Mouse (Mus musculus): ENCODE results near the gene Retreg1. TPM values are rescaled to one million over a fixed set of nuclear protein-coding genes. Genes with fewer than 3 reads are reported as not detected.

The Retreg1 gene
- polyA plus RNA-seq, 1 experiment: 32.8 TPM

GRCm38 (mm10) chr15:25904435-25905021 is 61.5 kb downstream of the Retreg1 start:
- H3K27me3 ChIP-seq (ENCODE audit: control insufficient read depth, insufficient read depth, insufficient read length): no peaks in the 10 kb centered on the region
- H3K4me2 ChIP-seq (ENCODE audit: low read depth): peak overlapping the region; percentile 37
- H3K36me3 ChIP-seq (ENCODE audit: control insufficient read depth, insufficient read depth): no peaks in the 10 kb centered on the region
- no peak overlapping the region for H3K4me3 ChIP-seq
- TF ChIP-seq SRF (IDR thresholded peaks at IDR 0.05; ENCODE audit: control insufficient read depth, insufficient read length, low read depth): no peak
- TF ChIP-seq MAX (IDR thresholded peaks at IDR 0.05; ENCODE audit: low read depth): no peak
- TF ChIP-seq USF1 (IDR thresholded peaks at IDR 0.05; ENCODE audit: low read depth): peak; percentile 66
- no peak overlapping the region for H3ac ChIP-seq (ENCODE audit: control insufficient read depth, insufficient read length)
- H3K79me2 ChIP-seq (ENCODE audit: control insufficient read depth, insufficient read depth): peaks cover 35% of the 10 kb centered on the region

GRCm38 (mm10) chr15:25909783-25910494 is 67.0 kb downstream of the Retreg1 start:
- TF ChIP-seq SRF (IDR thresholded peaks at IDR 0.05; ENCODE audit: control insufficient read depth, insufficient read length, low read depth) (no peak), E2F4 (IDR thresholded peaks at IDR 0.05; ENCODE audit: insufficient read depth) (no peak), POLR2AphosphoS2 (IDR thresholded peaks at IDR 0.05; ENCODE audit: insufficient read length, low read depth) (no peak), USF1 (IDR thresholded peaks at IDR 0.05; ENCODE audit: low read depth) (no peak), MYOD1 (IDR thresholded peaks at IDR 0.05; ENCODE audit: control insufficient read depth in 1 of 3, insufficient read length in 2 of 3, low read depth in 2 of 3) (no peak), MAX (IDR thresholded peaks at IDR 0.05; ENCODE audit: low read depth) (no peak)
- Histone ChIP-seq H3ac (ENCODE audit: control insufficient read depth, insufficient read length) (no peak overlapping the region), H3K27me3 (ENCODE audit: control insufficient read depth, insufficient read depth, insufficient read length) (no peaks in the 10 kb centered on the region), H3K79me2 (ENCODE audit: control insufficient read depth, insufficient read depth) (peaks cover 56% of the 10 kb centered on the region), H3K36me3 (ENCODE audit: control insufficient read depth, insufficient read depth) (no peaks in the 10 kb centered on the region), H3K4me2 (ENCODE audit: low read depth) (no peak overlapping the region), H3K4me3 (no peak overlapping the region)

GRCm38 (mm10) chr15:25910495-25910865 is 67.5 kb downstream of the Retreg1 start:
- no peaks in the 10 kb centered on the region for H3K36me3 ChIP-seq (ENCODE audit: control insufficient read depth, insufficient read depth)
- H3K4me2 ChIP-seq (ENCODE audit: low read depth): no peak overlapping the region
- TF ChIP-seq MYOG (IDR thresholded peaks at IDR 0.05; ENCODE audit: control insufficient read depth in 1 of 3, insufficient read depth in 1 of 3, insufficient read length in 2 of 3, low read depth in 2 of 3): no peak
- no peak for TF ChIP-seq TCF12 (IDR thresholded peaks at IDR 0.05; ENCODE audit: insufficient read depth, poor library complexity, severe bottlenecking)
- no peak for TF ChIP-seq POLR2AphosphoS2 (IDR thresholded peaks at IDR 0.05; ENCODE audit: insufficient read length, low read depth)
- TF ChIP-seq TCF3 (IDR thresholded peaks at IDR 0.05; ENCODE audit: insufficient read length, low read depth): no peak
- no peak for TF ChIP-seq SRF (IDR thresholded peaks at IDR 0.05; ENCODE audit: control insufficient read depth, insufficient read length, low read depth)
- TF ChIP-seq MYOD1 (IDR thresholded peaks at IDR 0.05; ENCODE audit: control insufficient read depth in 1 of 3, insufficient read length in 2 of 3, low read depth in 2 of 3): no peak
- TF ChIP-seq E2F4 (IDR thresholded peaks at IDR 0.05; ENCODE audit: insufficient read depth): no peak
- no peak for TF ChIP-seq REST (IDR thresholded peaks at IDR 0.05; ENCODE audit: insufficient read depth, insufficient read length)
- TF ChIP-seq POLR2A (IDR thresholded peaks at IDR 0.05; ENCODE audit: insufficient read length, low read depth): no peak
- TF ChIP-seq USF1 (IDR thresholded peaks at IDR 0.05; ENCODE audit: low read depth): no peak
- no peak for TF ChIP-seq CEBPB (IDR thresholded peaks at IDR 0.05; ENCODE audit: insufficient read depth, poor library complexity, severe bottlenecking)
- TF ChIP-seq MAX (IDR thresholded peaks at IDR 0.05; ENCODE audit: low read depth): no peak
- H3ac ChIP-seq (ENCODE audit: control insufficient read depth, insufficient read length): no peak overlapping the region
- no peak overlapping the region for H3K4me3 ChIP-seq
- H3K79me2 ChIP-seq (ENCODE audit: control insufficient read depth, insufficient read depth): peaks cover 56% of the 10 kb centered on the region
- H3K27me3 ChIP-seq (ENCODE audit: control insufficient read depth, insufficient read depth, insufficient read length): no peaks in the 10 kb centered on the region

- no peak overlapping the region for H3ac ChIP-seq (ENCODE audit: control insufficient read depth, insufficient read length)
- H3K4me3 ChIP-seq: no peak overlapping the region
- no peak overlapping the region for H3K4me2 ChIP-seq (ENCODE audit: low read depth)
Observed at GRCm38 (mm10) chr15:25910924-25911323, 67.9 kb downstream of the Retreg1 start.

GRCm38 (mm10) chr15:25912911-25913310 is 69.9 kb downstream of the Retreg1 start:
- no peak for TF ChIP-seq MYOG (IDR thresholded peaks at IDR 0.05; ENCODE audit: control insufficient read depth in 1 of 3, insufficient read depth in 1 of 3, insufficient read length in 2 of 3, low read depth in 2 of 3)
- no peak for TF ChIP-seq POLR2AphosphoS2 (IDR thresholded peaks at IDR 0.05; ENCODE audit: insufficient read length, low read depth)
- no peak for TF ChIP-seq SRF (IDR thresholded peaks at IDR 0.05; ENCODE audit: control insufficient read depth, insufficient read length, low read depth)
- TF ChIP-seq USF1 (IDR thresholded peaks at IDR 0.05; ENCODE audit: low read depth): no peak
- TF ChIP-seq POLR2A (IDR thresholded peaks at IDR 0.05; ENCODE audit: insufficient read length, low read depth): no peak
- TF ChIP-seq TCF12 (IDR thresholded peaks at IDR 0.05; ENCODE audit: insufficient read depth, poor library complexity, severe bottlenecking): no peak
- TF ChIP-seq MAX (IDR thresholded peaks at IDR 0.05; ENCODE audit: low read depth): no peak
- TF ChIP-seq CEBPB (IDR thresholded peaks at IDR 0.05; ENCODE audit: insufficient read depth, poor library complexity, severe bottlenecking): no peak
- no peak for TF ChIP-seq TCF3 (IDR thresholded peaks at IDR 0.05; ENCODE audit: insufficient read length, low read depth)
- TF ChIP-seq E2F4 (IDR thresholded peaks at IDR 0.05; ENCODE audit: insufficient read depth): no peak
- no peak for TF ChIP-seq REST (IDR thresholded peaks at IDR 0.05; ENCODE audit: insufficient read depth, insufficient read length)
- no peak for TF ChIP-seq MYOD1 (IDR thresholded peaks at IDR 0.05; ENCODE audit: control insufficient read depth in 1 of 3, insufficient read length in 2 of 3, low read depth in 2 of 3)
- H3K4me3 ChIP-seq: no peak overlapping the region
- H3K79me2 ChIP-seq (ENCODE audit: control insufficient read depth, insufficient read depth): peaks cover 50% of the 10 kb centered on the region
- H3ac ChIP-seq (ENCODE audit: control insufficient read depth, insufficient read length): no peak overlapping the region
- no peaks in the 10 kb centered on the region for H3K27me3 ChIP-seq (ENCODE audit: control insufficient read depth, insufficient read depth, insufficient read length)
- no peaks in the 10 kb centered on the region for H3K36me3 ChIP-seq (ENCODE audit: control insufficient read depth, insufficient read depth)
- no peak overlapping the region for H3K4me2 ChIP-seq (ENCODE audit: low read depth)

More at GRCm38 (mm10) chr15:25910924-25911323, 67.9 kb downstream of the Retreg1 start:
- Histone ChIP-seq H3K79me2 (ENCODE audit: control insufficient read depth, insufficient read depth) (peaks cover 53% of the 10 kb centered on the region), H3K27me3 (ENCODE audit: control insufficient read depth, insufficient read depth, insufficient read length) (no peaks in the 10 kb centered on the region), H3K36me3 (ENCODE audit: control insufficient read depth, insufficient read depth) (no peaks in the 10 kb centered on the region)
- no peak for TF ChIP-seq MYOD1 (IDR thresholded peaks at IDR 0.05; ENCODE audit: control insufficient read depth in 1 of 3, insufficient read length in 2 of 3, low read depth in 2 of 3)
- TF ChIP-seq USF1 (IDR thresholded peaks at IDR 0.05; ENCODE audit: low read depth): no peak
- TF ChIP-seq REST (IDR thresholded peaks at IDR 0.05; ENCODE audit: insufficient read depth, insufficient read length): no peak
- no peak for TF ChIP-seq TCF3 (IDR thresholded peaks at IDR 0.05; ENCODE audit: insufficient read length, low read depth)
- no peak for TF ChIP-seq MYOG (IDR thresholded peaks at IDR 0.05; ENCODE audit: control insufficient read depth in 1 of 3, insufficient read depth in 1 of 3, insufficient read length in 2 of 3, low read depth in 2 of 3)
- no peak for TF ChIP-seq E2F4 (IDR thresholded peaks at IDR 0.05; ENCODE audit: insufficient read depth)
- TF ChIP-seq MAX (IDR thresholded peaks at IDR 0.05; ENCODE audit: low read depth): no peak
- TF ChIP-seq SRF (IDR thresholded peaks at IDR 0.05; ENCODE audit: control insufficient read depth, insufficient read length, low read depth): no peak
- TF ChIP-seq POLR2A (IDR thresholded peaks at IDR 0.05; ENCODE audit: insufficient read length, low read depth): no peak
- TF ChIP-seq CEBPB (IDR thresholded peaks at IDR 0.05; ENCODE audit: insufficient read depth, poor library complexity, severe bottlenecking): no peak
- no peak for TF ChIP-seq POLR2AphosphoS2 (IDR thresholded peaks at IDR 0.05; ENCODE audit: insufficient read length, low read depth)
- no peak for TF ChIP-seq TCF12 (IDR thresholded peaks at IDR 0.05; ENCODE audit: insufficient read depth, poor library complexity, severe bottlenecking)

Data from myocyte (in vitro differentiated cells).